Mouse (Mus musculus) spleen, adult 2 months (tissue): ENCODE measurements at regions not wholly inside any gene's neighbourhood (a gene's known extent, or its start where the extent isn't known, plus 50 kb on each side); places are given as distances from the start of the nearest gene placed in this dataset.
"Not testable (repeated sequence)": the region's sequence is repeated elsewhere in the genome, so short reads cannot be mapped to it uniquely, and the experiment has no call there.

Experiments used
- DNase-seq, 2 experiments: peaks; one replicate each; pipeline versions ENCODE4 v3.0.0 to v3.0.0-alpha.2; 2012 to 2021; ENCODE audit warnings: low spot score in 2 of 2, low read depth in 1 of 2
- H3K27ac ChIP-seq: fragments of 200-500 bp; 2 replicates; pipeline ENCODE4 v1.5.1; 2012; ENCODE audit warnings: low read length, inconsistent platforms; ENCODE audit not compliant: insufficient read depth
- H3K27me3 ChIP-seq: fragments of 200-500 bp; 2 replicates; pipeline ENCODE4 v1.6.1; 2012; ENCODE audit warnings: mild to moderate bottlenecking, moderate library complexity, low read length, inconsistent platforms; ENCODE audit not compliant: control insufficient read depth, insufficient read depth
- H3K36me3 ChIP-seq: fragments of 200-500 bp; 2 replicates; pipeline ENCODE4 v1.6.1; 2012; ENCODE audit warnings: mild to moderate bottlenecking, low read length, inconsistent platforms; ENCODE audit not compliant: control insufficient read depth, insufficient read depth
- H3K4me1 ChIP-seq: fragments of 200-500 bp; 2 replicates; pipeline ENCODE4 v1.6.1; 2011; ENCODE audit warnings: inconsistent platforms; ENCODE audit not compliant: control insufficient read depth, insufficient read depth, insufficient read length
- H3K4me3 ChIP-seq: fragments of 200-500 bp; 2 replicates; pipeline ENCODE4 v1.5.1; 2011; ENCODE audit warnings: mild to moderate bottlenecking, inconsistent platforms; ENCODE audit not compliant: insufficient read depth, insufficient read length; ENCODE audit errors: extremely low read depth
- CTCF ChIP-seq: fragments of 200-500 bp; IDR thresholded peaks from 2 replicates; pipeline ENCODE4 v1.5.1; 2011; ENCODE audit warnings: mild to moderate bottlenecking, inconsistent platforms; ENCODE audit not compliant: insufficient read depth, insufficient read length, insufficient replicate concordance; ENCODE audit errors: extremely low read depth
- POLR2A ChIP-seq: fragments of 200-500 bp; IDR thresholded peaks from 2 replicates; pipeline ENCODE4 v1.6.1; 2011; ENCODE audit warnings: low read depth, low read length, inconsistent platforms
- WGBS: fragments of 180-500 bp; shearing (Covaris S2); methylation state at CpG from one replicate; pipeline ENCODE4 v1.1.7; 2018; 5-methylcytosine and 5-hydroxymethylcytosine counted together

- Histone ChIP-seq H3K36me3 (no peaks in the 10 kb centered on the region), H3K4me1 (no peaks in the 10 kb centered on the region), H3K4me3 (no peak overlapping the region), H3K27me3 (no peaks in the 10 kb centered on the region), H3K27ac (no peak overlapping the region)
- DNase-seq, result no peak
- TF ChIP-seq POLR2A, result no peak
- TF ChIP-seq CTCF, result no peak
- WGBS, result 89% methylated on average over 1 of the region's 1 CpGs
Measured at GRCm38 (mm10) chr14:68806646-68807045, 487.5 kb downstream of the Synb start.

GRCm38 (mm10) chr14:68784395-68784794 lies 509.7 kb downstream of the Synb start:
- TF ChIP-seq POLR2A (no peak), CTCF (no peak)
- Histone ChIP-seq H3K36me3 (no peaks in the 10 kb centered on the region), H3K27ac (no peak overlapping the region), H3K4me3 (no peak overlapping the region), H3K27me3 (no peaks in the 10 kb centered on the region; the same call in 1 of the 2 replicates), H3K4me1 (no peaks in the 10 kb centered on the region)
- 95% methylated on average over 3 of the region's 3 CpGs for WGBS
- DNase-seq, result no peak

DNA sequence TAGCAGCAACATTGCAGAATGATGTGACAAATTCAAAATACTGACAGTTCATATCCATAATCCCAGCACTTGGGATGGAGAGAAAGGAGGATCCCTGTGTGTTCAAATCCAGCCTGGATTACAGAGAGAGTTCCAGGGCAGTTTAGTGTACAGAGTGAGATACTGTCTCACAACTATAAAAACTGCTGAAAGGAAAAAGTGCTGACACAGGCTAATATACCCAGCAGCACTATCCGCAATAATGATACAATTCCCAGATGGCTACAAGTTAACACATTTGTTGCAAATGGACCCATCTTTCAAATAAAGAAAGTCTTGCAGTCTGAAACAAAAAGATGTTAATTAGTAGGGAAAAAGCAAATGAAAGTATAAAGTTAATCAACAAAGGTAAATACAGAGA lies 510.9 kb downstream of the Synb start:
- WGBS, result 92% methylated on average over 1 of the region's 1 CpGs
- no peaks in the 10 kb centered on the region for H3K36me3 ChIP-seq
- H3K4me1 ChIP-seq, result no peaks in the 10 kb centered on the region
- DNase-seq, result no peak
- no peak overlapping the region for H3K4me3 ChIP-seq
- H3K27ac ChIP-seq, result no peak overlapping the region
- H3K27me3 ChIP-seq, result no peaks in the 10 kb centered on the region; the same call in 1 of the 2 replicates
- TF ChIP-seq POLR2A (no peak), CTCF (no peak)

GRCm38 (mm10) chr14:68770411-68770810 lies 523.7 kb downstream of the Synb start:
- Histone ChIP-seq H3K4me3 (no peak overlapping the region), H3K4me1 (no peaks in the 10 kb centered on the region), H3K27ac (no peak overlapping the region), H3K27me3 (no peaks in the 10 kb centered on the region), H3K36me3 (no peaks in the 10 kb centered on the region)
- no peak for DNase-seq
- TF ChIP-seq POLR2A (no peak), CTCF (no peak)
- 83% methylated on average over 2 of the region's 2 CpGs for WGBS

GRCm38 (mm10) chr14:68762916-68763315 lies 531.2 kb downstream of the Synb start:
- no peaks in the 10 kb centered on the region for H3K4me1 ChIP-seq
- H3K27ac ChIP-seq, result no peak overlapping the region
- TF ChIP-seq POLR2A, result no peak
- TF ChIP-seq CTCF, result no peak
- H3K4me3 ChIP-seq, result no peak overlapping the region
- DNase-seq, result no peak
- no peaks in the 10 kb centered on the region for H3K36me3 ChIP-seq
- WGBS, result 72% methylated on average over 3 of the region's 3 CpGs
- no peaks in the 10 kb centered on the region for H3K27me3 ChIP-seq

DNA sequence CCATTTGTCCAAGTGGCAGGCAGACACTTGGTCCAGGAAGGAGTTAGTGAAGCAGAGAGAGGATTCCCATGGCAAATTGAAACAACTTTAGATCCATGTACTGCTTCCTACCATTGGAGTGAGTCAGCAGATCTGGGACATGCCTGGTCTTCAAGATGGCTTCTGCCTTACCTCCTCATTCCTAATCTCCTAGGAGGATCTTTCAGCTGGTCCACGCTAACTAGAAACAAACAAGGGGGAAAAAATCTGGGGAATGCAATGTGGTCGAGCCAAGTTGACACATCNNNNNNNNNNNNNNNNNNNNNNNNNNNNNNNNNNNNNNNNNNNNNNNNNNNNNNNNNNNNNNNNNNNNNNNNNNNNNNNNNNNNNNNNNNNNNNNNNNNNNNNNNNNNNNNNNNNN lies 549.4 kb downstream of the Synb start:
- no peak overlapping the region for H3K4me3 ChIP-seq
- no peaks in the 10 kb centered on the region for H3K4me1 ChIP-seq
- TF ChIP-seq CTCF, result no peak
- TF ChIP-seq POLR2A, result no peak
- WGBS, result 75% methylated on average over 2 of the region's 2 CpGs
- H3K27ac ChIP-seq, result no peak overlapping the region
- no peaks in the 10 kb centered on the region for H3K36me3 ChIP-seq
- no peaks in the 10 kb centered on the region for H3K27me3 ChIP-seq
- DNase-seq, result no peak

DNA sequence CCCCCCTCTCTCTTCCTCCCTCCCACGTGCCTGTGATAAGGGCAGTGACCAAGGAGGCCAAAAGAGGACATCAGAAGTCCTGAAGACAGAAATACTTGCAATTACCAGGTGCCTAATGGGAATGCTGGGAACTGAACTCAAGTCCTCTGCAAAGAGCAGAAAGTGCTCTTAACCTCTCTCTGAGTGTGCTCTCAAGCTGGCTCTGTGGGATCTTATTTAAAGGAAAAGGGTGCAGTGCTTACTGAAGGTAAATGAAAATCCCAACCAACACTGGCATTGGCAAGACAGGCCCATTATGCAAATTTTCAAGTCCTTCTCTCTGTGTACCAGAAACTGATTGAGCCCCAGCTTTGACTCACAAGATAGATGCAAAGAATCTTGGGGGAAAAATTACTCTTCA lies 555.6 kb downstream of the Synb start:
- H3K27ac ChIP-seq, result no peak overlapping the region
- no peaks in the 10 kb centered on the region for H3K4me1 ChIP-seq
- no CpG with 5 or more reads among the region's 1 CpGs for WGBS
- no peak for TF ChIP-seq CTCF
- no peak for TF ChIP-seq POLR2A
- no peak for DNase-seq
- no peak overlapping the region for H3K4me3 ChIP-seq
- H3K27me3 ChIP-seq, result no peaks in the 10 kb centered on the region
- H3K36me3 ChIP-seq, result no peaks in the 10 kb centered on the region

GRCm38 (mm10) chr14:68735756-68736155 lies 558.3 kb downstream of the Synb start:
- not testable (repeated sequence) for H3K4me3 ChIP-seq, H3K36me3 ChIP-seq, H3K27me3 ChIP-seq, H3K4me1 ChIP-seq, H3K27ac ChIP-seq
- 30% methylated on average over 2 of the region's 2 CpGs for WGBS
- peak; percentile 29; the same call in 1 of the 2 replicates for TF ChIP-seq CTCF
- peak; percentile 17 to 52 for DNase-seq
